Mouse (Mus musculus) limb, embryonic 14.5 days (tissue): ENCODE measurements around the gene Eme1. TPM values are rescaled to one million over a fixed set of nuclear protein-coding genes. Genes with fewer than 3 reads are reported as not detected.

Experiments
- ATAC-seq: fragments of 200-750 bp; cut with Nextera tagmentation; 2 replicates; pipeline ENCODE4 v1.8.0; 2017; ENCODE audit warnings: low read depth, moderate number of reproducible peaks, moderate TSS enrichment; ENCODE audit not compliant: low FRiP score
- DNase-seq: peaks from one replicate; pipeline ENCODE4 v3.0.0-alpha.2; 2015; ENCODE audit warnings: low spot score
- H3K27ac ChIP-seq: fragments of 300-500 bp; sonication (generic); replicated peaks from 2 replicates; pipeline ENCODE4 v1.5.1; 2014; ENCODE audit warnings: low read depth, mild to moderate bottlenecking, low read length, moderate library complexity, mixed read lengths
- H3K27me3 ChIP-seq: fragments of 300-500 bp; sonication (generic); 2 replicates; pipeline ENCODE4 v1.6.1; 2014; ENCODE audit warnings: low read length, mixed read lengths; ENCODE audit not compliant: control insufficient read depth, insufficient read depth
- H3K36me3 ChIP-seq: fragments of 300-500 bp; sonication (generic); 2 replicates; pipeline ENCODE4 v1.6.1; 2014; ENCODE audit warnings: mild to moderate bottlenecking, low read length, moderate library complexity, mixed read lengths; ENCODE audit not compliant: control insufficient read depth, insufficient read depth
- H3K4me1 ChIP-seq: fragments of 300-500 bp; sonication (generic); 2 replicates; pipeline ENCODE4 v1.6.1; 2014; ENCODE audit warnings: antibody characterized with exemption, low read length, mixed read lengths; ENCODE audit not compliant: control insufficient read depth, insufficient read depth
- H3K4me2 ChIP-seq: fragments of 300-500 bp; sonication (generic); replicated peaks from 2 replicates; pipeline ENCODE4 v1.6.1; 2014; ENCODE audit warnings: low read depth, mild to moderate bottlenecking, low read length, moderate library complexity; ENCODE audit not compliant: severe bottlenecking
- H3K4me3 ChIP-seq: fragments of 300-500 bp; sonication (generic); replicated peaks from 2 replicates; pipeline ENCODE4 v1.5.1; 2014; ENCODE audit warnings: low read length
- H3K9ac ChIP-seq: fragments of 300-500 bp; sonication (generic); 2 replicates; pipeline ENCODE4 v1.6.1; 2014; ENCODE audit warnings: mild to moderate bottlenecking, low read depth, low read length, moderate library complexity; ENCODE audit not compliant: severe bottlenecking
- H3K9me3 ChIP-seq: fragments of 300-500 bp; sonication (generic); 2 replicates; pipeline ENCODE4 v1.6.1; 2016; ENCODE audit warnings: low read length; ENCODE audit not compliant: control insufficient read depth
- POLR2A ChIP-seq: fragments of 200-500 bp; IDR thresholded peaks from 2 replicates; pipeline ENCODE4 v1.8.0; 2012; ENCODE audit warnings: inconsistent platforms, mild to moderate bottlenecking, moderate library complexity, borderline replicate concordance; ENCODE audit not compliant: insufficient read depth, insufficient read length; ENCODE audit errors: extremely low read depth
- WGBS: fragments of 180-500 bp; shearing (Covaris S2); extraction: QIAGEN DNeasy Blood & Tissue Kit; methylation state at CpG from one replicate; pipeline ENCODE4 v1.1.7; 2014; 5-methylcytosine and 5-hydroxymethylcytosine counted together
- polyA plus RNA-seq, 2 experiments: library from polyadenylated mRNA; depleted of rRNA in 1 of 2; stranded (reverse) in 1 of 2; unstranded in 1 of 2; fragments of >200 nt; fragmentation: Nextera tagmentation in 1 of 2; extraction: Ambion mirVana in 1 of 2; gene quantifications; 2 replicates each; pipeline versions ENCODE4 v1.2.1 to v1.2.3; 2012 to 2014

Eme1 gene
- polyA plus RNA-seq, 2 experiments: 16.5 to 19.5 TPM

GRCm38 (mm10) chr11:94601321-94602281 lies 52.2 kb downstream of the Eme1 start, which contains the start of gene Acsf2:
Acsf2 (minus strand) TSS chr11:94601871.
- Histone ChIP-seq H3K36me3 (no peaks in the 10 kb centered on the region; the same call in 1 of the 2 replicates), H3K9ac (peak within 1 kb of the TSS; percentile 56), H3K27me3 (no peaks in the 10 kb centered on the region), H3K27ac (peak within 1 kb of the TSS; percentile 35; the same call in 1 of the 2 replicates), H3K4me1 (peaks cover 6% of the 10 kb centered on the region), H3K4me2 (peak within 1 kb of the TSS; percentile 53), H3K9me3 (no peaks in the 10 kb centered on the region), H3K4me3 (peak within 1 kb of the TSS; percentile 36)
- DNase-seq (peak; percentile 77), ATAC-seq (peak; percentile 91)
- 0 out of 2 replicates have a peak, but pooled peaks have one; percentile 25 for TF ChIP-seq POLR2A
- 2% methylated on average over 29 of the region's 52 CpGs for WGBS

GRCm38 (mm10) chr11:94600447-94600846 lies 53.3 kb downstream of the Eme1 start:
- Histone ChIP-seq H3K36me3 (no peaks in the 10 kb centered on the region; the same call in 1 of the 2 replicates), H3K4me3 (no peak overlapping the region), H3K9me3 (no peaks in the 10 kb centered on the region), H3K9ac (no peak overlapping the region), H3K4me2 (peak overlapping the region; percentile 53), H3K27me3 (no peaks in the 10 kb centered on the region), H3K4me1 (peaks cover 6% of the 10 kb centered on the region), H3K27ac (no peak overlapping the region)
- 89% methylated on average over 7 of the region's 7 CpGs for WGBS
- TF ChIP-seq POLR2A: no peak
- no peak for DNase-seq
- ATAC-seq: no peak

- Histone ChIP-seq H3K4me3 (no peak overlapping the region), H3K9me3 (no peaks in the 10 kb centered on the region), H3K4me1 (peaks cover 6% of the 10 kb centered on the region), H3K4me2 (no peak overlapping the region), H3K9ac (no peak overlapping the region), H3K36me3 (no peaks in the 10 kb centered on the region; the same call in 1 of the 2 replicates), H3K27me3 (no peaks in the 10 kb centered on the region), H3K27ac (no peak overlapping the region)
- no peak for TF ChIP-seq POLR2A
- WGBS: 68% methylated on average over 6 of the region's 6 CpGs
- DNase-seq: no peak
- no peak for ATAC-seq
Observed at GRCm38 (mm10) chr11:94598437-94599120, 55.2 kb downstream of the Eme1 start.

DNA sequence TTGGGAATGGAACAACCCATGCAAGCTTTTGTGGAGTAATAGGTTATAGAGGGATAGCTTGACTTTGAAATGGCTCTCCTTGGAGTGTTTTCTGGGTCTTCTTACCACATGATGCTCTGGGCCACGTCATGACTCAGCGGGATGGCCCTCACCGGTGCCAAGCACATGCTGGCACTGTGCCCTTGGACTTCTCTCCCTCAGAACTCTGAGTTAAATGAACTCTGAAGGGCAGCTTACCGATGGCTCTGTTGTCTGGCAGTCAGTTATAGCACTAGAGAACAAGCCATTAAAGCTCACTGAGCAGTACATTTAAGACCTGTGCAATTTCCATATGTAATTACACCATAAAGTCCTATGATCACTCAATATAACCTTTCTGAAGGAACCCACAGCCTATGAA lies 56.4 kb downstream of the Eme1 start:
- Histone ChIP-seq H3K9ac (no peak overlapping the region), H3K36me3 (no peaks in the 10 kb centered on the region; the same call in 1 of the 2 replicates), H3K4me2 (no peak overlapping the region), H3K9me3 (no peaks in the 10 kb centered on the region), H3K27me3 (no peaks in the 10 kb centered on the region), H3K4me3 (no peak overlapping the region), H3K4me1 (peaks cover 4% of the 10 kb centered on the region), H3K27ac (no peak overlapping the region)
- DNase-seq (no peak), ATAC-seq (no peak)
- WGBS: 65% methylated on average over 4 of the region's 4 CpGs
- TF ChIP-seq POLR2A: no peak

DNA sequence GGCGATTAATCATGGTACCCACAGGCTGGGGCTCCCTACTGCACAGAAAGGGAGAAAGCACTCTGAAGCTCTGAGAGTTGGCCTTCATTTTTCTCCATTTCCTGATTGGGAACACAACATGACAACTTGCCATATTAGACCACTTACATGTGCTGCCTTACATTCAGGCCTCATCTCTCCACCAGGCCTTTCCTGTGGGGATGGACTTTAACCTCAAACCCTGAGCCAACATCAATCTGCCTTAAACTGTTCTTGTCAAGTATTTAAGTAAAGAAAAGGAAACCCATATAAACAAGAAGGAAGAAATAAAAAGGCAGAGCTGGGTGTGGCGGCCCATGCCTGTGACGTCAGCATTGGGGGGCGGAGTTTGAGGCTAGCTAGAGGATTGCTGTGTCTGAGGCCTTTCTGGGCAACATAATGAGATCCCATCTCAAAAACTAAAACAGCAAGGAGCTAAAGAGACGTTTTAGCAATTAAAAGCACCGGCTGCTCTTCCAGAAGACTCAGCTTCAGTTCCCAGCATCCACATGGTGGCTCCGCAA lies 57.4 kb downstream of the Eme1 start:
- H3K27ac ChIP-seq: no peak overlapping the region
- no peaks in the 10 kb centered on the region; the same call in 1 of the 2 replicates for H3K4me1 ChIP-seq
- no peak overlapping the region for H3K9ac ChIP-seq
- H3K27me3 ChIP-seq: no peaks in the 10 kb centered on the region
- 71% methylated on average over 7 of the region's 7 CpGs for WGBS
- DNase-seq: no peak
- no peaks in the 10 kb centered on the region for H3K9me3 ChIP-seq
- H3K4me2 ChIP-seq: no peak overlapping the region
- TF ChIP-seq POLR2A: no peak
- H3K4me3 ChIP-seq: no peak overlapping the region
- ATAC-seq: no peak
- H3K36me3 ChIP-seq: peaks cover 2% of the 10 kb centered on the region; the same call in 1 of the 2 replicates

Other genes with a start within 250 kb of the Eme1 start
- gene Cacna1g, start 179.8 kb downstream of the Eme1 start, polyA plus RNA-seq (2012; rRNA removed): 449 and 693 TPM in 2 replicates
- 49.0 and 59.3 TPM in 2 replicates for gene Cacna1g, start 179.8 kb downstream of the Eme1 start, polyA plus RNA-seq (2014; fragmentation: Nextera tagmentation; extraction: Ambion mirVana)
- 0.16 and 0.29 TPM in 2 replicates for gene Spata20, start 167.8 kb downstream of the Eme1 start, polyA plus RNA-seq (2012; rRNA removed)
- gene Spata20, start 167.8 kb downstream of the Eme1 start, polyA plus RNA-seq (2014; fragmentation: Nextera tagmentation; extraction: Ambion mirVana): 0.14 and 0.33 TPM in 2 replicates
- gene Epn3, start 154.0 kb downstream of the Eme1 start, polyA plus RNA-seq (2012; rRNA removed): 3.0 and 3.6 TPM in 2 replicates
- gene Epn3, start 154.0 kb downstream of the Eme1 start, polyA plus RNA-seq (2014; fragmentation: Nextera tagmentation; extraction: Ambion mirVana): 3.5 and 4.3 TPM in 2 replicates
- gene Mycbpap, start 132.2 kb downstream of the Eme1 start, polyA plus RNA-seq (2012; rRNA removed): 2.5 and 2.6 TPM in 2 replicates
- 1.2 and 1.5 TPM in 2 replicates for gene Mycbpap, start 132.2 kb downstream of the Eme1 start, polyA plus RNA-seq (2014; fragmentation: Nextera tagmentation; extraction: Ambion mirVana)
- gene Rsad1, start 104.7 kb downstream of the Eme1 start, polyA plus RNA-seq (2012; rRNA removed): 11.5 and 12.9 TPM in 2 replicates
- 2.2 and 3.9 TPM in 2 replicates for gene Rsad1, start 104.7 kb downstream of the Eme1 start, polyA plus RNA-seq (2014; fragmentation: Nextera tagmentation; extraction: Ambion mirVana)
- gene Chad, start 88.9 kb downstream of the Eme1 start, polyA plus RNA-seq (2012; rRNA removed): 29.5 and 47.5 TPM in 2 replicates
- gene Chad, start 88.9 kb downstream of the Eme1 start, polyA plus RNA-seq (2014; fragmentation: Nextera tagmentation; extraction: Ambion mirVana): 17.0 and 18.2 TPM in 2 replicates
- gene Acsf2, start 52.1 kb downstream of the Eme1 start, polyA plus RNA-seq (2012; rRNA removed): 36.3 and 43.2 TPM in 2 replicates
- gene Acsf2, start 52.1 kb downstream of the Eme1 start, polyA plus RNA-seq (2014; fragmentation: Nextera tagmentation; extraction: Ambion mirVana): 9.5 and 10.7 TPM in 2 replicates
- gene Lrrc59, start 24.2 kb downstream of the Eme1 start, polyA plus RNA-seq (2012; rRNA removed): 149 TPM in 2 replicates
- 197 and 200 TPM in 2 replicates for gene Lrrc59, start 24.2 kb downstream of the Eme1 start, polyA plus RNA-seq (2014; fragmentation: Nextera tagmentation; extraction: Ambion mirVana)
- gene Mrpl27, start 197 bp downstream of the Eme1 start, polyA plus RNA-seq (2012; rRNA removed): 79.4 and 113 TPM in 2 replicates
- 113 and 126 TPM in 2 replicates for gene Mrpl27, start 197 bp downstream of the Eme1 start, polyA plus RNA-seq (2014; fragmentation: Nextera tagmentation; extraction: Ambion mirVana)
- gene Xylt2, start 23.6 kb upstream of the Eme1 start, polyA plus RNA-seq (2012; rRNA removed): 40.0 and 52.7 TPM in 2 replicates
- gene Xylt2, start 23.6 kb upstream of the Eme1 start, polyA plus RNA-seq (2014; fragmentation: Nextera tagmentation; extraction: Ambion mirVana): 27.4 and 28.6 TPM in 2 replicates
- 0.06 and 0.14 TPM in 2 replicates for gene Gm11541, start 50.5 kb upstream of the Eme1 start, polyA plus RNA-seq (2012; rRNA removed)
- gene Gm11541, start 50.5 kb upstream of the Eme1 start, polyA plus RNA-seq (2014; fragmentation: Nextera tagmentation; extraction: Ambion mirVana): 0.19 and 0.22 TPM in 2 replicates
- gene Cdc34b, start 87.8 kb upstream of the Eme1 start, polyA plus RNA-seq (2012; rRNA removed): 0.08 and 0.26 TPM in 2 replicates
- not detected in 2 replicates for gene Cdc34b, start 87.8 kb upstream of the Eme1 start, polyA plus RNA-seq (2014; fragmentation: Nextera tagmentation; extraction: Ambion mirVana)
- gene Tmem92, start 128.7 kb upstream of the Eme1 start, polyA plus RNA-seq (2012; rRNA removed): not detected in 2 replicates
- gene Tmem92, start 128.7 kb upstream of the Eme1 start, polyA plus RNA-seq (2014; fragmentation: Nextera tagmentation; extraction: Ambion mirVana): not detected in 2 replicates